Mouse (Mus musculus) liver (tissue): ENCODE data around the gene Fbxo31.
"Not testable (repeated sequence)": the region's sequence is repeated elsewhere in the genome, so short reads cannot be mapped to it uniquely, and the experiment has no call there.

Experiments used
- DNase-seq: peaks from one replicate; pipeline ENCODE4 v3.0.0-alpha.2; 2020; ENCODE audit warnings: mixed read lengths

Gene Fbxo31

DNA sequence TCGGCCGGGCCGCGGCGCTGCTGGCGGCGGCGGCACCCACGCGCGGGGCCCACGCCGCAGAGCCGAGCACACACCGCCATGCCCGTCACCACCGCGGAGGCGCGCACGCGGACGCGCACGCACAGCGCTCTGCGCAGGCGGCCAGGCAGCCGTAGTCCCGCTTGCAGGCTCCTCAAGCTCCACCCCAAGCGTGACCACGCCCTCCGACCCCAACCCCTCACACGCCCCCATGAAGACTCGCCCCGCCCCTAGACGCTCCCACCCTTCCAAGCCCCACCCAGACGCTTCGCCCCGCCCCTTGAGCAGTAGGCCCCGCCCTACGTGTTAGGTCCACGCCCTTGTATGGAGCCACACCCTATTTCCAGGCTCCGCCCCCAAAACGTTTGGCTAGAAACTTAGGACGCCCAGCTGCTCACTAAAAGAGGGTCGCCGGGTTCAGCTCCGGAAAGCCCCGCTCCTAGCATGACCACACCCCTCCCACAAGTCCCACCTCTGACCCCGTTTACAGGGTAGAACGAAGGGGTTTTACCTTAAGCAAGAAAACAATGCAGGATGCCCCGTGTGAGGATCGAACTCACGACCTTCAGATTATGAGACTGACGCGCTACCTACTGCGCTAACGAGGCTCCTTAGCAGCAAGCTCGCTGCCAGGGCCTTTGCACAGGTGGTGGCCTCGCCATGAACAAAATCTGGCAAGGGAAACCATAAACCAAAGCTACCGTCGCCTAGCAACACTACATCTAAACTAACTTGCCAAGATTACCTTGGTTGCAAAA lies at the start of gene Fbxo31:
TSS of gene Fbxo31 (minus strand) at position 131 of the 776 bp plus-strand sequence.
- DNase-seq = peak; percentile 98

DNA sequence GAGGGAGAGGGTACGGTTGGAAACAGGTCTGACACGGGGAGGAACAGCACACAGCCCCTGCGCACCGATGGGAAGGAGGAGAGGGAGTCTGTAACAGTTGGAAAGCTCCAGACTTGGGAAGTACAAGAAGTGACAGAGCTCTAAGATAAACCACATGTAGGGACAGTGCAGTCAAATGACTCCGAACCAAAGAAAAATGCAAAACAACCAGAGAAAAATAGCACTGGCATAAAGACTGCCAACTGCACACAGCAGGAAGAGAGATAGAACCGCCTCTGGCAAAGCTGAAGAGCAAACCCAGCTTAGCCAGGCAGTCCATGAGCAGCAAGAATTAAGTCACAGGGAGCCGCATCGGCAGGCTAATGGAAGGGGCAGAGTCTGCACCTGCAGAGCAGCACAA lies 44.4 kb upstream of the Fbxo31 start:
- no peak for DNase-seq

DNA sequence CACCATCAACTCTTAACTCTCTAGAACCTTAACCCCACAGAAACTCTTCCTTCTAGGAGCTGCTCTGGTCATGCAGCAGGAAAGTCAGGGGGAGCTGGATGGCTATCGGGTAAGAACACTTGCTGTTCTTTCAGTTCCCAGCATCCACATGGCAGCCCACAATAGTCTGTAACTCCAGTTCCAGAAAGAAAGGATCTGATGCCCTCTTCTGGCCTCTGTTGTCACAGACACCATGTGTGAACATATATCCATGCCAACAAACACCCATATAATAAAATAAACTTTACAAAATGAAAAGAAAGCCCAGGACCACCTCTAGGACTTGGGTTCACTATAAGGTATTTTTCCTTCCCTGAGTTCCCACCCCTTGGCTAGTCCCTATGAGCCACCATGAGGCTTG lies 43.3 kb upstream of the Fbxo31 start:
- DNase-seq = no peak

DNA sequence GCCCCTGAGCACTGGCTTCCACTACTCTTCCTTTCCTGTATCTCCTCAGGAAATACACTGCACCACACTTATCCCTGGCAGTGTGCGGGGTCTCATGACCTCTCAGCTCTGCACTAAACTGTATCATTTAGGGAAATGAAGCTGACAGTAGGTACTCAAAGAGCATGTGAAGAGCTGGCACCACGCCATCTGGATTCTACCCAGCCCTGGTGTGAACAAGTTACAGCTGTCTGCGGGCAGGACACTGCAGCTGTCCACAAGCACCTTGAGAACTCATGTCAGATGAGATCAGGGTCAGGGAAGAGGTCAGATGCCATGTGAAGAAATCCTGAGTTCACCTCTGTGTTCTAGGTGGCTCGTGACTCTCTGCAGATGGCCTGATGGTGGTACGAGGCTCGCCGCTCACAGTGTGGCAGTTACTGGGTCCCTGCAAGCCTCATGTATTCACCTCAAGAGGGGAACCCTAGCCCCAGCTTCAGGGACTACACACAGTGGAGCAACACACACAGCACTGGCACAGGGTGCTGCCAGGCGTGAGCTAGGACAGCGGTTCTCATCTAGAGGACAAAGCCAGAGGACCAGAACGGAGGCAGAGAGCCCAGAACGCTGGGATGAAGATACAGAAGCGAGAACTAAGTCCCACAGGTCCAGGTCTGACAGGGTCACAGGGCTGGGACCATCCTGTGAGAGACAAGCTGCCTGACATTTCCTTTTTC lies 42.4 kb upstream of the Fbxo31 start:
- no peak for DNase-seq

GRCm38 (mm10) chr8:121619401-121619995 lies 40.9 kb upstream of the Fbxo31 start:
- peak; percentile 28 for DNase-seq

- DNase-seq = no peak
These were observed 34.8 kb upstream of the Fbxo31 start for GRCm38 (mm10) chr8:121613419-121613818.

DNA sequence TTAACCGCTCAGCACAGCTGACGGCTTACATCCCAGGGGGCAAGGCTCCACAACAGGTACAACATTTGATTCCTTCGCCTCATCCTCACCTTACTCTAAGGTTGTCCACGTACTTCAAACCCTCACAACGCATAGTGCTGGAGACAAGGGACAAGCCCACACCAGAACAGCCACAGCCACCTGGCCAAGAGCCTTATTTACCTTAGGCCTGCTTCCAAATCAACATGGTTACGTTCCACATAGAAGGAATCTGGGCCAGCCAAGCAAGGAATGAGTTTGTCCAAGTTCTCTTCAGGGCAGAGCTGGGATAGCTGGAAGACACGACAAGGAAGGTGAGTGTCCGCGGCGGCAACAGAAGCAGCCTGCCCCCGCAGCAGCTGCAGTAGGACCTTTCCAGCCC lies 31.3 kb upstream of the Fbxo31 start:
- no peak for DNase-seq

DNA sequence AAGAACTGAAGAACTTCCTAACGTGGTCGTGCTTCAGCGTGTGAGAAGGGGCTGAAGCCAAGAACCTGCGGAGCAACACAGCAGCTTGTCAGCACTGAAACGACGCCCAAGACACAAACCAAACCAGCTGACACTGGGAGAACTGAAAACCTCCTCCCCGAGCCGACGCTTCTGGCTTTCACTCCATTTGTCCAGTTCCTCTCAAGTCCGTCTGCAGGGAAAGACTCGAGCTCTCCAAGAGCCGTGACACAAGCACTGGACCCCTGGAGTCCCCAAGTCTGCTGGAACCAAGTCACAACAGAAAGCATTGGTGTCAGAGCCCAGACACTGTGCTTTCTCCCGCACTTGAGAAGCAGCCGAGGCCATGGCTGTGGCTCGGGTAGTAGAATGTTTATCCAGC lies 30.6 kb upstream of the Fbxo31 start:
- DNase-seq = no peak

DNA sequence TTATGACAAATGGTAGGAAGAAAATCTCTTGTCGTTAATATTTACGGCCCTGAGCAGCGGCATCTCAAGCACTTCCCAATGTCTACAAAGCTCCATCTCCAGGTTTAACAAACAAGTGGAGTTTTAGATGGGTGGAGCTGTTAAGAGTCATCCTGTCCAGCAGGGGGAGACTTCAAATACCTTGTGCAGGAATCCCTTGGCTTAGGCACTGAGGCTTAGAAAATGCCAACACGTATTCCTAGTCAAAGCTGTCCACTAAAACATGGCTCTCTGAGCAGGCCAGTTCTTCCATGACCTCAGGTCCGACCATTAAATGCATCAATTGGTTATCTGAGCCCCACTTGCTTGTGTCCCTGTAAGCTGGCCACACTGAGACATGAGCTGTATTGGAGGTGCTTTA lies 29.1 kb upstream of the Fbxo31 start:
- no peak for DNase-seq

- DNase-seq = no peak
These were observed 25.2 kb upstream of the Fbxo31 start for GRCm38 (mm10) chr8:121603801-121604200.

DNA sequence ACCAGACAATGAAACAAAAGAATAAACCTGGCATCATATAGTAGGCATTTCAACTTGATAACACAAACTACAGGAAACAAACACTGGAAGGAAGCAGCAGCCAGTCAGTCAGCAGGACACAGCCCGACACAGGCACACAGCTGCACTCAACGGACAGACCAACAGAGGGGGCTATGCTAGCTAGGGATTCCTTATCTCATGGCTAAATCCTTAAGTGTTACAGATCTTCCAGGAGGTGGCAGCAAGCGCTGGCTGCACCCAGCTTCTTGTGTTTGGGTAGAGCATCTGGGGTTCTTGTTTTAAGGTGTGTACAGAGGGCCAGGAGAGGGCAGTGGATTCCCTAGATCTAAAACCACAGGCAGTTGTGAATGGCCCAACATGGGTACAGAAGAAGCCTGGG lies 24.3 kb upstream of the Fbxo31 start:
- DNase-seq = peak; percentile 57

GRCm38 (mm10) chr8:121602411-121602810 lies 23.8 kb upstream of the Fbxo31 start:
- no peak for DNase-seq

DNA sequence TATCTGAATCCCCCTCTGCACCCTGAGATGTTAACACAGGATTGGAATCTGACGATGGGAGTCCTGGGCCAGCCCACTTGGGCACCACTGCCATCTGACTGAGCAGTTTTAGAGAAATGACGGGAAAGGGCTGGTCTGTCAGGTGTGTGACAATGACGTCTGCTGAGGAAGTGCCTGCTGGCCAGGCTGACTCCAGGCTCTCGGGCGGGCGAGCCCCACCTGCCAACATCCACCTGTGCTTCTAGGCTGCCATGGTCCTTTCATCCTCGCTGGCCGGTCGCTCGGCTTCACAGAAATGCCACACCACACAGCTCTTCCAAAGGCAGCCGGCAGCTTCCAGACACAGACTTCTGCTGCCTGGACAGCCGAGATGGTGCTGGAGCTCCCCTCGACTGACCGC lies 21.2 kb upstream of the Fbxo31 start:
- DNase-seq = no peak

- peak; percentile 83 for DNase-seq
These were observed 20.3 kb upstream of the Fbxo31 start for GRCm38 (mm10) chr8:121598892-121599291.

DNA sequence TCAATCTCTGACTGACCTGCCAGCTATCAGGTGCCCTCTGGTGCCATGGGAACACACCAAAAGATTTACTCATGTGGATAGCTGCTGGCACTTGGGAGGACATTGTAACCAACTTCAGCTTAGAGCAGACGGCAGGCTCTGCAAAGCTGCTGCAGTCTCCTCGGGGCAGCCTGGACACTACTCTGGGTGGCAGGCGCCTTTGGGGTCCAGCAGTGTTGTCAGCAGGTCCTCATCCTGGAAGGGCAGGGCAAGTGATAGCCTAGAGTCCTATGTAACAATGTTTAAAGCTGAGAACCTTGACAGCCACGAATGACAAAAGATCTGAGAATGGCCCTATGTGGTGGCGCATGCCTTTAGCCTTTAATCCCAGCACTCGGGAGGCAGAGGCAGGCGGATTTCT lies 19.6 kb upstream of the Fbxo31 start:
- no peak for DNase-seq

DNA sequence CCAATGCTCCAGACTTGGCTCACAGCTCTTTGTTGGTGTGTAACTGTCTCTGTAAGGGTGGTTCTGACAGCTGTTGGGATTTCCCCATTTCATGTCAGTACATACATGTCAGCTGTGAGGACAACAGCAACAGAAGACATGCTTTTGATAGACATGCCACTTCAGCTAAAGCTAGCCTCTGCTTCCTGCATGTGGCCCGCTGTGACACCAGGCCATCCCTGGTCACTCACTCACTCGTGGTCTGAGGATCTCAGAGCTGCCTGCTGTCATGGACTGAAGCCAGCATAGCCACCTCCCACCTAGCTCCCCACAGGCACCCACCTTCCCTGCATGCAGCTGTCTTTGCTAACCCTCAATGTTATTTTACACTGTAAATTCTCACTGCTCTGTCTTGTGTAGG lies 18.9 kb upstream of the Fbxo31 start:
- not testable (repeated sequence) for DNase-seq

DNA sequence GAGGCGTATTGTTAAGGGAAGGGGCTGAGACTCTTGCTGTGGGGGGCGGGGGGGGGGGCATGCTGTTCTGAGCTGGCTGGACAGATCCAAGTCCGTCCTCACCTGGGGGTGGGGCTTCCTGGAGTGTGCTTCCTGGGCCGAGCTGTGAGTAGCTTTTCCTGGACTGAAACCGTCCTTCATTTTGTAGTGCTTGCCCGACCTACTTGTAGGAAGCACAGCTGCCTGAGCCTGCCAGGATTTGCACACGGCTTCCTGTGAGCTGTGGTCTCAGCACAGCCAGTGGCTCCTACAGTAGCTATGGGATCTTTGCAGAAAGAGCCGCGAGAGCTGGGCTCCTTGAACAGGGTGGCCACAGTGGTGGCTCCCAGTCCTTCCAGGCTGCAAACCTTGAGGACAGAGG lies 15.4 kb upstream of the Fbxo31 start:
- DNase-seq = no peak

DNA sequence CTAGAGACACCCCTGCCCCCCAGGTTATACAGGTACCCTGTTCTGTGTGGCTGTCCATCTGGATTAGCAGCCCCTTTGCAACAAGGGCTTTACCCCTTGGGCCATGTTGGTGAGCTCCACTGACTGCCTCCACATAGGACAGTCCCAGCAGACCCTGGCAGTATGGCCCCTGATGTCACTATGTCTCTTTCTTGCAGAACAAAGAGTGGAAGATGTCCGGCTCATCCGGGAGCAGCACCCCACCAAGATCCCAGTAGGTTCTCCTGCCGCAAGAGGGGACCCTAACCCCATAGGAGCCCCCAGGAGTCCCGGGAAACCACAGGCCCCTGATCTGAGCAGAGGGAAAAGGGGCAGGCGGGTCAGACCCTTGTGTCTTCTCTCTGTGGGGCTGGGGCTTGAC lies 14.7 kb upstream of the Fbxo31 start:
- DNase-seq = no peak

DNA sequence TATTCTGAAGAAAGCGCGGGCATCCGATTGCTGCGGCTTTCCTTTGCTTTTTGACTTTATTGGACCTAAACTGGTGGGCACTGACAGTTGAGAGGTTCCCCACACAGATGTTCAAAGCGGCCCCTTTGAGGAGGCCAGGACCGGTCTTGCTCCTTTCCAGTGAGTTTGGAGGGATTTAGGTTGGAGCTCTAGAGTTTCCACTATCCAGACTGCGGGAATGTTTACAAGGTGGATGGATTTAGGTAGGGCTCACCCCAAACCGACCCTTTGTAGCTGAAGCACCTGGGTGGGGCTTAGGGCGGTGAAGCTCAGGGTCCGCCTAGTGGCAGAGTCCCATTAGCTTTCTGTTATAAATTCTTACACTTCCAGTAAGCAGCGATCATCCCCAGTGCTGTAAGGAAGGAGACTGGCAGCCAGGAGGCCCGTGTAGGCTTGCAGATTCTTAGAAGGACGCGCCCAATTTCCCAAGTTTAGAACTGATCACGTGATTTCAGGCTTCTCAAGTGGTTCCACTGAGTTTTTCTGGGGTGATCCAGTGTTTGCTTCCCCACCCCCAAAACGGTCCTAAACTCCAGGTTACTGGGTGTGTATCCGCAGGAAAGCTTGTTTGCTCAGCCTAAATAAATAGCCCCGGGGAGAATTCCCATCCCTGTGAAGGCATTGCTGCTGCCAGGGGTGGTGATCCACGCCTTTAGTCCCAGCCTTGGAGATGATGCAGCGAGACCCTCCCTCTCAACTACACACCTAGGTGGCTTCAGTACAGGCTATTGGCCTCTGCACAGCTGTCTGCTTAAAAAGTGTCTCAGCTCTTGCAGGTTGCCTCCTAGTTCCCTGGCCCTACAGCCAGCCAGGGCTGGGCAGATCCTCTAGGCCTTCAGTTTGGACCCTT lies 12.8 kb upstream of the Fbxo31 start:
- DNase-seq = peak; percentile 69

- DNase-seq = peak; percentile 96
These were observed 11.9 kb upstream of the Fbxo31 start, which contains the start of gene Map1lc3b for GRCm38 (mm10) chr8:121590203-121591177. Gene Map1lc3b (plus strand): TSS chr8:121590361.

GRCm38 (mm10) chr8:121589205-121589726 lies 10.7 kb upstream of the Fbxo31 start:
- DNase-seq = peak; percentile 71
